Mouse (Mus musculus): ENCODE results near the gene Cops6.
A peak's percentile ranks its signal among the peaks of the same experiment; 100 is the strongest.

Cops6 gene

GRCm38 (mm10) chr5:138187661-138188306, 26.9 kb downstream of the Cops6 start:
- DNase-seq = peak; percentile 69

GRCm38 (mm10) chr5:138193771-138194727, 33.2 kb downstream of the Cops6 start, which contains the start of gene Mblac1:
Gene Mblac1, plus strand, starts transcription at chr5:138194314.
- peak; percentile 83 for DNase-seq

GRCm38 (mm10) chr5:138194755-138195345, 34.0 kb downstream of the Cops6 start:
- DNase-seq = peak; percentile 46

GRCm38 (mm10) chr5:138195463-138195862, 34.6 kb downstream of the Cops6 start:
- DNase-seq = no peak

DNA sequence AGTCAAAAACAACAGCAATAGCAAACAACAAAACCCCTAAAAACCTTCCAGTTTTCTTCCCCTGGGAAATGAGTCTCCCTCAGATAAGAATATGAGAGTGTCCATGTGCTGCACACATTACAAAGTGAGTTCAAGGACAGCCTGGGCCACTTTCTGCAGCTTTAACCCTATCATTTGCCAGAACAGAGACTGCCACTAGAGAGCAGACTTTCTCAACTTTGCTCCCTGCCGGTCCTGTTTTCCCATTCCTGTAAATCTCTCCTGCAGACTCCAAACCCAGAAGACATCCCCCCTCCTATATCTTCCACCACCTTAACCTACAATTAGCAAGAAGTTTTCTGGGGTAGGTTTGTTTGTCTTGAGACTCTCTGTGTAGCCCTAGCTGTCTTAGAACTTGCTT, 38.7 kb downstream of the Cops6 start:
- no peak for DNase-seq

DNA sequence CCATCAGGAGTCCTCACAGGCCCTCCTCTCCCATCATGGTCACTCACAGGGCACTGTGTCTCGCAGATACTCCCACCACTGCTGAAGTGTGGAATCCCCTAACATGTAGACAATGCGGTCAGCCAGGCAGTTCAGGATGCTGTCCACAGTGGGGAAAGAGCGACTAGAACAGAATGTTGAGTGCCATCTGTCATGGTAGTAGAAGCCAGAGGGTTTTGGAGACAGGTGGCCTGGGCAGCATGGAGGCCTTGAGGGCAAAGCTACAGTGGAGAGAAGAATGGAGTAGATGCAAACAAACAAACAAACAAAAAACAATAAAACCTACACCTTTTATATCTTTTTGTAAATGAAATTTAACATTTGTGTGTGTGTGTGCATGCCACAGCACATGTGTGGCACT, 41.2 kb downstream of the Cops6 start:
- DNase-seq = no peak

GRCm38 (mm10) chr5:138207253-138207652, 46.4 kb downstream of the Cops6 start:
- no peak for DNase-seq

DNA sequence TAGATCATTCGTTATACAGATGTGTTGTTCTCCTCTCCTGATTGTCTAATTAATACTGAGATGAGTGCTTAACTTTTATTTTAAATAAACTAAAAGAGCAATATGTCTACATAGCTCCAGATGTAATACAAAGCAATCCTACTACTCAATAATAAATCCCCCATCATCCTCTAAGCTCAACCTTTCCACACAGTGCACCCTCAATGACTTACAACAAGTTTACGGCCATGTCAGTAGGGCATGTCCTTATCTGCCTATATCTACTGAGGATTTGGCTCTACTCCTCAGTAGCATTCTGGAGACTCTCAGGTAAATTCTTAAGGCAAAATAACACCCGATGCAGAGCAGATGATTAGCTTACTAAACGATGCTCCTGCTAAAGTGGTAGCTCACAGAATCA, 47.0 kb downstream of the Cops6 start:
- no peak for DNase-seq

All from right cerebral cortex, postnatal 25 days (tissue).